In the genomic region with DNA sequence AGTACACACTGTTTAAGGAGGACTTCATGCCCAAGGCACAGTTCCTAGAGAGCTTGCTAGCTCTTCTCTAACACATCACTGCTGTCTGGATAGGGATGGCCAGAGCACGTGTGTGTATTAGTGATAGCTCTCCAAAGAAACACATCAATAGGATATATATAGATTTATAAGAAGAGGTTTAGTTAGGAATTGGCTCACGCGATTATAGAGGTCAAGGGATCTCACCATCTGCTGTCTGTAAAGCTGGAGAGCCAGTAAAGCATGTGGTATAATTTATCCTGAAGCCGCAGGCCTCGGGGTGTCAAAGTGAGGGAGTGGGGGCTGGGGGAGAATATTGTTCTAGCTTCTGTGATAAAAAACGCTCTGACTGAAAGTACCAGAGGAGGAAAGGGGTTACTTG, we compare ENCODE assay signal across 17 mouse cellular contexts. TPM values are rescaled to one million over a fixed set of nuclear protein-coding genes. Genes with fewer than 3 reads are reported as not detected.
A peak's percentile ranks its signal among the peaks of the same experiment; 100 is the strongest.
DNase-seq lines count a peak whose midpoint lies in the region.
"Had no signal": no experiment of that assay in that cellular context is flagged by ENCODE, and none has a peak within 500 bp of the region (broad histone marks: within the 10 kb centered on the region; RNA-seq: fewer than 3 reads in every experiment).

No protein-coding gene starts in this region.

- peak; percentile 60 for DNase-seq in heart, adult 11 months
- DNase-seq in heart, postnatal 25 days (ENCODE audit: low spot score): no peak
- peak; percentile 84 for DNase-seq in retina, adult 2 months (ENCODE audit: low read depth, low spot score)
- DNase-seq in retina, embryonic 14.5 days (ENCODE audit: low spot score): no peak
- DNase-seq in retina, postnatal 7 days (ENCODE audit: low read depth, low spot score): peak; percentile 63
- no peak for DNase-seq in adrenal gland, adult 18-20 months (ENCODE audit: low spot score in 2 of 2)
- DNase-seq: adrenal gland, adult 2 months; adrenal gland, postnatal 14 days; B cell, adult 2 months; cerebellum, adult 11 months; cerebellum, adult 2 months; cerebellum, postnatal 36 days; embryo, embryonic 11 days; gastrocnemius, postnatal 10 days; gastrocnemius, postnatal 36 days; heart, postnatal 36 days; kidney, adult 11 months had no signal

- intact Hi-C loops in heart, postnatal 25 days (cut with DNase I): no loop called here

RNA-seq across cellular contexts. Expression of gene Lsm14a, which starts 2.6 kb away (rescaled TPM):
- 10 to 100 TPM; 78.9 to 81.3 TPM for total RNA-seq in heart, postnatal 25 days (2021)
- 100 to 1,000 TPM in 1 of 2 experiments, 10 to 100 TPM in 1; 94.9 to 101 TPM for total RNA-seq in adrenal gland, adult 18-20 months (2021)

Comparison
In these comparisons a context has a peak if more than half of its experiments do, and no peak if none do; other contexts are left out.
1. DNase-seq: peak in heart, adult 11 months (single experiment), retina, adult 2 months (single experiment) and retina, postnatal 7 days (single experiment); none in heart, postnatal 25 days (single experiment), retina, embryonic 14.5 days (single experiment) and adrenal gland, adult 18-20 months (0 of 2).